Mouse (Mus musculus): ENCODE results near the gene Rassf1. TPM values are rescaled to one million over a fixed set of nuclear protein-coding genes. Genes with fewer than 3 reads are reported as not detected.

Rassf1 gene
- polyA plus RNA-seq, 1 experiment = 24.4 TPM

- Histone ChIP-seq H3K4me3 (ENCODE audit: insufficient read depth, low read length) (no peak overlapping the region), H3K27ac (ENCODE audit: insufficient read depth, low read length) (no peak overlapping the region), H3K4me1 (ENCODE audit: control insufficient read depth, insufficient read depth, low read length) (no peaks in the 10 kb centered on the region)
- TF ChIP-seq CTCF (IDR thresholded peaks at IDR 0.05; ENCODE audit: extremely low read depth, insufficient read depth, low read length) = no peak
- TF ChIP-seq POLR2A (IDR thresholded peaks at IDR 0.05; ENCODE audit: extremely low read depth, insufficient read depth, low read length) = no peak
These were observed 31.0 kb upstream of the Rassf1 start for GRCm38 (mm10) chr9:107520331-107520730.

- Histone ChIP-seq H3K4me1 (ENCODE audit: control insufficient read depth, insufficient read depth, low read length) (no peaks in the 10 kb centered on the region), H3K27ac (ENCODE audit: insufficient read depth, low read length) (no peak overlapping the region), H3K4me3 (ENCODE audit: insufficient read depth, low read length) (no peak overlapping the region)
- TF ChIP-seq POLR2A (IDR thresholded peaks at IDR 0.05; ENCODE audit: extremely low read depth, insufficient read depth, low read length) (no peak), CTCF (IDR thresholded peaks at IDR 0.05; ENCODE audit: extremely low read depth, insufficient read depth, low read length) (no peak)
These were observed 30.2 kb upstream of the Rassf1 start for GRCm38 (mm10) chr9:107521190-107521589.

GRCm38 (mm10) chr9:107521711-107522399 lies 29.5 kb upstream of the Rassf1 start:
- H3K27ac ChIP-seq (ENCODE audit: insufficient read depth, low read length) = no peak overlapping the region
- no peak for TF ChIP-seq CTCF (IDR thresholded peaks at IDR 0.05; ENCODE audit: extremely low read depth, insufficient read depth, low read length)
- no peak for TF ChIP-seq POLR2A (IDR thresholded peaks at IDR 0.05; ENCODE audit: extremely low read depth, insufficient read depth, low read length)
- H3K4me3 ChIP-seq (ENCODE audit: insufficient read depth, low read length) = no peak overlapping the region
- no peaks in the 10 kb centered on the region for H3K4me1 ChIP-seq (ENCODE audit: control insufficient read depth, insufficient read depth, low read length)

GRCm38 (mm10) chr9:107522400-107522711 lies 29.0 kb upstream of the Rassf1 start:
- Histone ChIP-seq H3K27ac (ENCODE audit: insufficient read depth, low read length) (no peak overlapping the region), H3K4me3 (ENCODE audit: insufficient read depth, low read length) (no peak overlapping the region), H3K4me1 (ENCODE audit: control insufficient read depth, insufficient read depth, low read length) (no peaks in the 10 kb centered on the region)
- no peak for TF ChIP-seq POLR2A (IDR thresholded peaks at IDR 0.05; ENCODE audit: extremely low read depth, insufficient read depth, low read length)
- TF ChIP-seq CTCF (IDR thresholded peaks at IDR 0.05; ENCODE audit: extremely low read depth, insufficient read depth, low read length) = no peak

- Histone ChIP-seq H3K4me1 (ENCODE audit: control insufficient read depth, insufficient read depth, low read length) (no peaks in the 10 kb centered on the region), H3K4me3 (ENCODE audit: insufficient read depth, low read length) (peak overlapping the region; percentile 26), H3K27ac (ENCODE audit: insufficient read depth, low read length) (no peak overlapping the region)
- TF ChIP-seq CTCF (IDR thresholded peaks at IDR 0.05; ENCODE audit: extremely low read depth, insufficient read depth, low read length) = no peak
- TF ChIP-seq POLR2A (IDR thresholded peaks at IDR 0.05; ENCODE audit: extremely low read depth, insufficient read depth, low read length) = peak; percentile 42; the same call in 1 of the 2 replicates
These were observed 24.9 kb upstream of the Rassf1 start for GRCm38 (mm10) chr9:107526198-107527026.

GRCm38 (mm10) chr9:107533791-107534407 lies 17.5 kb upstream of the Rassf1 start, which contains the start of gene Tmem115:
TSS of gene Tmem115 (plus strand) at chr9:107533945.
- peaks cover 6% of the 10 kb centered on the region for H3K4me1 ChIP-seq (ENCODE audit: control insufficient read depth, insufficient read depth, low read length)
- TF ChIP-seq POLR2A (IDR thresholded peaks at IDR 0.05; ENCODE audit: extremely low read depth, insufficient read depth, low read length) = peak; percentile 81
- no peak for TF ChIP-seq CTCF (IDR thresholded peaks at IDR 0.05; ENCODE audit: extremely low read depth, insufficient read depth, low read length)
- peak within 1 kb of the TSS; percentile 60 for H3K4me3 ChIP-seq (ENCODE audit: insufficient read depth, low read length)
- peak within 1 kb of the TSS; percentile 41; the same call in 1 of the 2 replicates for H3K27ac ChIP-seq (ENCODE audit: insufficient read depth, low read length)

GRCm38 (mm10) chr9:107534408-107535202 lies 16.8 kb upstream of the Rassf1 start:
- Histone ChIP-seq H3K4me3 (ENCODE audit: insufficient read depth, low read length) (peak overlapping the region; percentile 60), H3K4me1 (ENCODE audit: control insufficient read depth, insufficient read depth, low read length) (peaks cover 6% of the 10 kb centered on the region), H3K27ac (ENCODE audit: insufficient read depth, low read length) (no peak overlapping the region)
- TF ChIP-seq POLR2A (IDR thresholded peaks at IDR 0.05; ENCODE audit: extremely low read depth, insufficient read depth, low read length) (no peak), CTCF (IDR thresholded peaks at IDR 0.05; ENCODE audit: extremely low read depth, insufficient read depth, low read length) (no peak)

GRCm38 (mm10) chr9:107538231-107538630 lies 13.1 kb upstream of the Rassf1 start:
- H3K4me3 ChIP-seq (ENCODE audit: insufficient read depth, low read length) = no peak overlapping the region
- no peak overlapping the region for H3K27ac ChIP-seq (ENCODE audit: insufficient read depth, low read length)
- no peak for TF ChIP-seq CTCF (IDR thresholded peaks at IDR 0.05; ENCODE audit: extremely low read depth, insufficient read depth, low read length)
- no peak for TF ChIP-seq POLR2A (IDR thresholded peaks at IDR 0.05; ENCODE audit: extremely low read depth, insufficient read depth, low read length)
- peaks cover 6% of the 10 kb centered on the region for H3K4me1 ChIP-seq (ENCODE audit: control insufficient read depth, insufficient read depth, low read length)

GRCm38 (mm10) chr9:107538711-107539110 lies 12.6 kb upstream of the Rassf1 start:
- H3K27ac ChIP-seq (ENCODE audit: insufficient read depth, low read length) = no peak overlapping the region
- H3K4me3 ChIP-seq (ENCODE audit: insufficient read depth, low read length) = no peak overlapping the region
- H3K4me1 ChIP-seq (ENCODE audit: control insufficient read depth, insufficient read depth, low read length) = peaks cover 6% of the 10 kb centered on the region
- TF ChIP-seq CTCF (IDR thresholded peaks at IDR 0.05; ENCODE audit: extremely low read depth, insufficient read depth, low read length) (no peak), POLR2A (IDR thresholded peaks at IDR 0.05; ENCODE audit: extremely low read depth, insufficient read depth, low read length) (no peak)

Measured in cortical plate, adult 2 months (tissue).